Mouse (Mus musculus): ENCODE results near the gene Asb13. TPM values are rescaled to one million over a fixed set of nuclear protein-coding genes. Genes with fewer than 3 reads are reported as not detected.

Asb13 gene
- total and polyA plus RNA-seq, 2 experiments from 2014 or later = 12.1 to 13.8 TPM

DNA sequence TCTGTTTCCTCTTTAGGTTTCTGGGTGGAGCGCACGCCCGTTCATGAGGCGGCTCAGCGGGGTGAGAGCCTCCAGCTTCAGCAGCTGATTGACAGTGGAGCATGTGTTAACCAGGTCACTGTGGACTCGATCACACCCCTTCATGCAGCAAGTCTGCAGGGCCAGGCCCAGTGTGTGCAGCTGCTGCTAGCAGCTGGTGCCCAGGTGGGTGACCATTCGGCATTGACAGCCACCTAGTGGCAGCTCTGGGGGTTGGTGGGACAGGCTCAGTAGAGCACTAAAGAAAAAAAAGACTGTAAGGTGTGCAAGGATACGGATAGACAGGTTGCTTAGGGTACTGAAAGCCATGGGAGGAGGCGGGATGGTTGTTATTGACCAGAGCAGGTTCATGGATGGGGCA, 8.2 kb downstream of the Asb13 start:
- Histone ChIP-seq H3K9me3 (ENCODE audit: low read length) (no peaks in the 10 kb centered on the region), H3K27me3 (ENCODE audit: insufficient read depth, low read length) (no peaks in the 10 kb centered on the region), H3K36me3 (ENCODE audit: insufficient read depth) (peaks cover 10% of the 10 kb centered on the region; the same call in 1 of the 2 replicates), H3K4me2 (ENCODE audit: low read depth) (no peak overlapping the region), H3K9ac (no peak overlapping the region), H3K4me1 (ENCODE audit: insufficient read depth) (no peaks in the 10 kb centered on the region), H3K27ac (ENCODE audit: low read depth, low read length) (no peak overlapping the region), H3K4me3 (ENCODE audit: low read depth, low read length) (no peak overlapping the region)
- no peak for ATAC-seq
- no peak for TF ChIP-seq CTCF (IDR thresholded peaks at IDR 0.05; ENCODE audit: low read depth)
- no peak for DNase-seq
- WGBS = 80% methylated on average over 9 of the region's 9 CpGs

DNA sequence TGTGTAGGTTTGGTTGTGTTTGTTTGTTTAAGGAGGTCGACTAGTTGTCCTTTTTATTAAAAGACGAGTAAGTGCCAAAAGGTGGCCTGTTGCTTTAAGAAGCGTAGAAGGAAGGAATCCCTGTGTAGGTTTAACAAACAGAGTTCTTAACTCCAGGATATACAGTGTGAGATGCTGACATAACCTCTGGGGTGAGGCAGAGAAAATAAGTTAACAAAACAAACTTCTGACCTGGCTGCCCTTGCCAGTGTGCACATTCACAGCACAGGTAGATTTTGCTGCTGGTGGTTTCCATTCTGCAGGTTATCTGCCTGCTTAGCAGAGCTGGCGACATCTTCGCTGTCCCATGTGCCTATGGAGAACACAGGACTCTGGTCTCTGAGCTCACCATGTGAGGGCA, 8.7 kb downstream of the Asb13 start:
- Histone ChIP-seq H3K4me3 (ENCODE audit: low read depth, low read length) (no peak overlapping the region), H3K9me3 (ENCODE audit: low read length) (no peaks in the 10 kb centered on the region), H3K27me3 (ENCODE audit: insufficient read depth, low read length) (no peaks in the 10 kb centered on the region), H3K4me2 (ENCODE audit: low read depth) (no peak overlapping the region), H3K27ac (ENCODE audit: low read depth, low read length) (no peak overlapping the region), H3K4me1 (ENCODE audit: insufficient read depth) (no peaks in the 10 kb centered on the region), H3K9ac (no peak overlapping the region), H3K36me3 (ENCODE audit: insufficient read depth) (peaks cover 10% of the 10 kb centered on the region; the same call in 1 of the 2 replicates)
- DNase-seq = no peak
- no peak for TF ChIP-seq CTCF (IDR thresholded peaks at IDR 0.05; ENCODE audit: low read depth)
- ATAC-seq = no peak
- WGBS = 94% methylated on average over 5 of the region's 5 CpGs

DNA sequence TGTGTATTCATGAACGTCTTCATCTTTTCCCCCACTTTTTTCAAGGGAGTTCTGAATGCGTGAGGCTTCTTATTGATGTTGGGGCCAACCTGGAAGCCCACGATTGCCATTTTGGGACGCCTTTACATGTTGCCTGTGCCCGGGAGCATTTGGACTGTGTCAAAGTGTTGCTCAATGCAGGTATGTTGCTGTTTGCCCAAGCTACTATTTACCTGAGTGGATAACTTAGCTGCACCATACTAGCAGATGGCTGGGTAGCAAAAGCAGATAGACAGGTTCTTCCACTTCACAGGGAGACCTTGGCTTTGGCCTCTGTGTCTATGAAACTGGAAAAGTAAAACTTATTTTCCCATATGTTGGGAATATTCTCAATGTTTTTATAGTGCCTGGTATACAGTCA, 11.0 kb downstream of the Asb13 start:
- peaks cover 18% of the 10 kb centered on the region for H3K36me3 ChIP-seq (ENCODE audit: insufficient read depth)
- ATAC-seq = no peak

DNA sequence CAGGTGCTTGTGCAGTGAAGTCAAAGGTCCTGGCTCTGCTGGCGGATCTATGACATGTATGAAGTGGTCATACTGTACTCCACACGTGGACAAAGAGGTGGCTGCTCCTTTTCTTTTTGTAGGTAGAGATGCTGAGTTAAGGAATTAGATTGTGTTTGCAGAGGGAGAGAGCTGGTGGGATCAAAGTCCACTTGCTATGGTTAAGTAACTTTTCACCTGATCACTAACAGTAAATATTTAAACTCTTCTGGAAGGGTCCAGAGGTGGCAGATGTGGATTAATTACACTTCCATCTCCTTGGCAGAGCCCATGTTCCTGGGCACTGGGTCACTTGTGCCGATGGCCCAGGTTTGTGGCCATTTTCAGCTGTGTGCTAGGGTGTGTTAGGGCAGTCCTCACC, 12.1 kb downstream of the Asb13 start:
- Histone ChIP-seq H3K27me3 (ENCODE audit: insufficient read depth, low read length) (no peaks in the 10 kb centered on the region), H3K36me3 (ENCODE audit: insufficient read depth) (peaks cover 27% of the 10 kb centered on the region), H3K4me3 (ENCODE audit: low read depth, low read length) (no peak overlapping the region), H3K9me3 (ENCODE audit: low read length) (no peaks in the 10 kb centered on the region), H3K4me1 (ENCODE audit: insufficient read depth) (no peaks in the 10 kb centered on the region), H3K4me2 (ENCODE audit: low read depth) (no peak overlapping the region), H3K27ac (ENCODE audit: low read depth, low read length) (no peak overlapping the region), H3K9ac (no peak overlapping the region)
- no peak for DNase-seq
- ATAC-seq = no peak
- no peak for TF ChIP-seq CTCF (IDR thresholded peaks at IDR 0.05; ENCODE audit: low read depth)
- WGBS = 96% methylated on average over 3 of the region's 3 CpGs

More for the DNA sequence above, 11.0 kb downstream of the Asb13 start:
- no peak for TF ChIP-seq CTCF (IDR thresholded peaks at IDR 0.05; ENCODE audit: low read depth)
- WGBS = 96% methylated on average over 5 of the region's 5 CpGs
- H3K4me1 ChIP-seq (ENCODE audit: insufficient read depth) = no peaks in the 10 kb centered on the region
- H3K27ac ChIP-seq (ENCODE audit: low read depth, low read length) = no peak overlapping the region
- H3K4me2 ChIP-seq (ENCODE audit: low read depth) = no peak overlapping the region
- DNase-seq = no peak
- H3K4me3 ChIP-seq (ENCODE audit: low read depth, low read length) = no peak overlapping the region
- no peak overlapping the region for H3K9ac ChIP-seq
- H3K27me3 ChIP-seq (ENCODE audit: insufficient read depth, low read length) = no peaks in the 10 kb centered on the region
- no peaks in the 10 kb centered on the region for H3K9me3 ChIP-seq (ENCODE audit: low read length)

DNA sequence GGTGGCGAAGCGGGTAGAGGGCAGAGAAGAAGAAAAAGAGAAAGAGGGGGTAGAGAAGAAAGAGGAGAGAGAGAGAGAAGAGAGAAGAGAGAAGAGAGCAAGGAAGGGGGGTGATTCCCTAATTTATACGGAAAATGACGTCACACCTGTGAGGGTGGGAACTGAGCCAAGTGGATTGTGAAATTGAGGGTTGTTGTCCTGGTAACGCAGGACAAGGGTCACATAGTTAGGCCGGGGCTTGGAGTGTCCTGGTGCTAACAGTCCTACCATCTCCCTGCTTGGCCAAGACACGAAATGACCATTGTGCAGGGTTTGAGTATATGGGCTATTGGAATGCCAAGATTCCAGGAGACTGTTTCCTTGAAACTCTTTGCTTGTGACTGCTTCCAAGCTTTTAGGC, 12.7 kb downstream of the Asb13 start:
- H3K4me3 ChIP-seq (ENCODE audit: low read depth, low read length) = no peak overlapping the region
- no peaks in the 10 kb centered on the region for H3K27me3 ChIP-seq (ENCODE audit: insufficient read depth, low read length)
- DNase-seq (no peak), ATAC-seq (no peak)
- peaks cover 29% of the 10 kb centered on the region for H3K36me3 ChIP-seq (ENCODE audit: insufficient read depth)
- no peaks in the 10 kb centered on the region for H3K4me1 ChIP-seq (ENCODE audit: insufficient read depth)
- H3K4me2 ChIP-seq (ENCODE audit: low read depth) = no peak overlapping the region
- WGBS = 80% methylated on average over 7 of the region's 7 CpGs
- no peak overlapping the region for H3K9ac ChIP-seq
- no peaks in the 10 kb centered on the region for H3K9me3 ChIP-seq (ENCODE audit: low read length)
- no peak for TF ChIP-seq CTCF (IDR thresholded peaks at IDR 0.05; ENCODE audit: low read depth)
- H3K27ac ChIP-seq (ENCODE audit: low read depth, low read length) = no peak overlapping the region

DNA sequence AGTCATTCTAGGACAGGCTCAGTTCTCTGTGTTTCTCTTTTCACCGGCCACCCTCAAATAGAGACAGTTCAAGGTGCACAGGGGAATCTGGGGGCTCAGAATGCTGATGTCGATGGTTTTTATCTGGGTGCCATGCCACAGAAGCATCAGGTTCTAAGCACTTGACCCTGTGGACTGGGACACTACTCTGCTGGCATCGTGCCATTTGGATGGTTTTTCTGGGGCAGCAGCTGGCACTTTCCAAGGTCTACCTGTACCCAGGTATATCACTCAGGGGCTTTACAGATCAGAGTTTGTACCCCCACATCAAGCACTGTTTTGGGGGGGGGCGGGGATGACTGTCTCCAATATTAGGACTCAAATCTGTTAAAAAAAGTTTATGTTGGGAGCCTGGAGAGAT, 16.7 kb downstream of the Asb13 start:
- ATAC-seq (no peak), DNase-seq (no peak)
- 98% methylated on average over 4 of the region's 4 CpGs for WGBS
- Histone ChIP-seq H3K4me3 (ENCODE audit: low read depth, low read length) (no peak overlapping the region), H3K27me3 (ENCODE audit: insufficient read depth, low read length) (no peaks in the 10 kb centered on the region), H3K9ac (no peak overlapping the region), H3K9me3 (ENCODE audit: low read length) (no peaks in the 10 kb centered on the region), H3K27ac (ENCODE audit: low read depth, low read length) (no peak overlapping the region), H3K4me1 (ENCODE audit: insufficient read depth) (no peaks in the 10 kb centered on the region), H3K36me3 (ENCODE audit: insufficient read depth) (peaks cover 33% of the 10 kb centered on the region), H3K4me2 (ENCODE audit: low read depth) (no peak overlapping the region)
- TF ChIP-seq CTCF (IDR thresholded peaks at IDR 0.05; ENCODE audit: low read depth) = no peak

DNA sequence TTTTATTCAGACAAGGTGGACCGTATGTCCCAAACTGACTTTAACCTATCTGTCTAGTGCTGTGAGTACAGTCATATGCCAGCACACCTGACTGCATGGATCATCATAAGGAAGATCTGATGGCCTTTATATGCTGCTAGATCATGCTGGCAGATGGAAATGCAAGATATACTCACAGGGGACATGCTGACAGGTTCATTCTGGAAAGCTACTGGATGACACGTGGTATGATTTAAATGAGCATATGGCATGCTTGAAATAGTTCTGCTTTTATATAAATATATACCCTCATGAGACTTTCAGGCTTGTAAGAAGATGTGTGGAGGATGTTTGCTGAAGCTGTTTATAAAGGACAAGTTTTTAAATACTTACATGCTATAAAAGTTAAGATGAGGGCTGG, 20.6 kb downstream of the Asb13 start:
- no peaks in the 10 kb centered on the region for H3K9me3 ChIP-seq (ENCODE audit: low read length)
- ATAC-seq (peak; percentile 79), DNase-seq (peak; percentile 34)
- no peaks in the 10 kb centered on the region for H3K4me1 ChIP-seq (ENCODE audit: insufficient read depth)
- 76% methylated on average over 2 of the region's 2 CpGs for WGBS
- no peak overlapping the region for H3K4me2 ChIP-seq (ENCODE audit: low read depth)
- H3K4me3 ChIP-seq (ENCODE audit: low read depth, low read length) = no peak overlapping the region
- H3K27me3 ChIP-seq (ENCODE audit: insufficient read depth, low read length) = no peaks in the 10 kb centered on the region
- peaks cover 25% of the 10 kb centered on the region for H3K36me3 ChIP-seq (ENCODE audit: insufficient read depth)
- no peak for TF ChIP-seq CTCF (IDR thresholded peaks at IDR 0.05; ENCODE audit: low read depth)
- no peak overlapping the region for H3K9ac ChIP-seq
- H3K27ac ChIP-seq (ENCODE audit: low read depth, low read length) = no peak overlapping the region

All from forebrain, postnatal 0 days (tissue).